Mouse (Mus musculus) liver, embryonic 11.5 days (tissue): ENCODE measurements around the gene BC048507. TPM values are rescaled to one million over a fixed set of nuclear protein-coding genes. Genes with fewer than 3 reads are reported as not detected.

ENCODE experiments used
- ATAC-seq: fragments of 200-750 bp; cut with Nextera tagmentation; replicated peaks from 2 replicates; pipeline ENCODE4 v1.8.0; 2017; ENCODE audit warnings: moderate number of reproducible peaks, mild to moderate bottlenecking, moderate TSS enrichment, moderate library complexity; ENCODE audit not compliant: low FRiP score
- DNase-seq: peaks from one replicate; pipeline ENCODE4 v3.0.0-alpha.2; 2017; ENCODE audit warnings: low spot score
- H3K27ac ChIP-seq: fragments of 300-500 bp; sonication (generic); 2 replicates; pipeline ENCODE4 v1.5.1; 2014; ENCODE audit warnings: mild to moderate bottlenecking, low read depth, low read length, control low read depth
- H3K27me3 ChIP-seq: fragments of 300-500 bp; sonication (generic); replicated peaks from 2 replicates; pipeline ENCODE4 v1.6.1; 2014; ENCODE audit warnings: low read length, mixed read lengths; ENCODE audit not compliant: control insufficient read depth, insufficient read depth
- H3K36me3 ChIP-seq: fragments of 300-500 bp; sonication (generic); 2 replicates; pipeline ENCODE4 v1.6.1; 2014; ENCODE audit warnings: mild to moderate bottlenecking, low read length, moderate library complexity, mixed read lengths; ENCODE audit not compliant: control insufficient read depth, insufficient read depth
- H3K4me1 ChIP-seq: fragments of 300-500 bp; sonication (generic); replicated peaks from 2 replicates; pipeline ENCODE4 v1.6.1; 2014; ENCODE audit warnings: low read length, mixed read lengths; ENCODE audit not compliant: control insufficient read depth, insufficient read depth
- H3K4me2 ChIP-seq: fragments of 300-500 bp; sonication (generic); 2 replicates; pipeline ENCODE4 v1.6.1; 2014; ENCODE audit warnings: mild to moderate bottlenecking, control low read depth, moderate library complexity
- H3K4me3 ChIP-seq: fragments of 300-500 bp; sonication (generic); 2 replicates; pipeline ENCODE4 v1.5.1; 2014; ENCODE audit warnings: low read depth, low read length, control low read depth
- H3K9ac ChIP-seq: fragments of 300-500 bp; sonication (generic); 2 replicates; pipeline ENCODE4 v1.6.1; 2014; ENCODE audit warnings: low read depth, low read length, control low read depth
- H3K9me3 ChIP-seq: fragments of 300-500 bp; sonication (generic); 2 replicates; pipeline ENCODE4 v1.6.1; 2016; ENCODE audit warnings: low read length, inconsistent platforms, mixed read lengths; ENCODE audit not compliant: control insufficient read depth
- WGBS: fragments of 180-500 bp; shearing (Covaris S2); extraction: QIAGEN DNeasy Blood & Tissue Kit; methylation state at CpG from one replicate; pipeline ENCODE4 v1.1.7; 2014; 5-methylcytosine and 5-hydroxymethylcytosine counted together
- polyA plus RNA-seq: library from polyadenylated mRNA; unstranded; fragments of >200 nt; fragmentation: Nextera tagmentation; extraction: Ambion mirVana; gene quantifications from 2 replicates; pipeline ENCODE4 v1.2.1, GENCODE M21; 2014

The BC048507 gene
- polyA plus RNA-seq, 1 experiment from 2014 or later = not detected

DNA sequence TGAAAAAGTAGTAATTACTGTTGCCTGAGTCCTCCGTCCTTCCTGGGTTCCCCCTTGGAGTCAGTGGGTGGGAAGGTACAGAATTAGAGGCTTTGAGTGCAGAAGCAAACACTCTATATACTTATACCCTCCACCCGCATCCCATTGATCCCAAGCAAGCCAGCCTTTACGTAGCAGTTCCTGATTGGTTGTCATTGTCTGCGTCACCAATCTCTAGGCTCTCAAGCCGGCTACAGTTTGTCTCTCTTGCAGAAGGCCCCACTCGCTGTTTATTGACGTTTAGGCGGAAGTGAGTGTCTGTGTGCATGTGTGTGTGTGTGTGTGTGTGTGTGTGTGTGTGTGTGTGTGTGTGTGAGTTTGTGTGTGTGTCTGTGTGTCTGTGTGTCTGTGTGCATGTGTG lies 20.8 kb downstream of the BC048507 start:
- H3K9ac ChIP-seq = no peak overlapping the region
- no peaks in the 10 kb centered on the region for H3K36me3 ChIP-seq
- 86% methylated on average over 8 of the region's 8 CpGs for WGBS
- DNase-seq (no peak), ATAC-seq (no peak)
- no peaks in the 10 kb centered on the region for H3K27me3 ChIP-seq
- peaks cover 4% of the 10 kb centered on the region; the same call in 1 of the 2 replicates for H3K9me3 ChIP-seq
- no peak overlapping the region for H3K4me3 ChIP-seq
- no peak overlapping the region for H3K27ac ChIP-seq
- no peaks in the 10 kb centered on the region for H3K4me1 ChIP-seq
- H3K4me2 ChIP-seq = no peak overlapping the region

DNA sequence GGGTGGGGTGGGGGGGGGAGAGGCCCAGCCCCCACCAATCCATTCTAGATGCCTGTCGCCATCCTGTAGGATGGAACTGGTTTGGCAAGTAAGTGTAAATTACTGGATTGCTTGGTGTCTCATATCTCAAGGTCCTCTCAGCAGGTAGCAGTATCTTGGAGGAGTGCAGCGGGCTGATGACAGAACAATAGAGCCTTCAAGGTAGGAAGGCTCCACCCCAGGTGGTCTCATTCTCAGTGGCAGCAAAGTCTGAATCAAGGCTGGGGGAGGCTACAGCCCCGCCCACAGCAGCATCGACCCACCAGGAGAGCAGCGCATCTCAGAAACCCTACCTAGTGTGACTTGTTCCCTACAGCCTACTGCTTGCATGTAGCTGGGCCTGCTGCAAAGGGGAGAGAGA lies 46.6 kb downstream of the BC048507 start:
- DNase-seq (no peak), ATAC-seq (no peak)
- Histone ChIP-seq H3K4me2 (no peak overlapping the region), H3K27me3 (no peaks in the 10 kb centered on the region), H3K36me3 (no peaks in the 10 kb centered on the region), H3K9me3 (peaks cover 11% of the 10 kb centered on the region), H3K4me1 (no peaks in the 10 kb centered on the region), H3K9ac (no peak overlapping the region), H3K4me3 (no peak overlapping the region), H3K27ac (no peak overlapping the region)
- 40% methylated on average over 5 of the region's 5 CpGs for WGBS

Other genes with a start within 250 kb of the BC048507 start
- gene Gm49345, start 225.6 kb upstream of the BC048507 start, polyA plus RNA-seq = not detected in 2 replicates
- 1.8 and 2.3 TPM in 2 replicates for gene Zfp729a, start 225.5 kb upstream of the BC048507 start, polyA plus RNA-seq
- 7.0 and 7.3 TPM in 2 replicates for gene Zfp738, start 176.3 kb upstream of the BC048507 start, polyA plus RNA-seq
- gene Zfp65, start 134.2 kb upstream of the BC048507 start, polyA plus RNA-seq = 3.2 and 3.5 TPM in 2 replicates
- gene Zfp85, start 108.1 kb upstream of the BC048507 start, polyA plus RNA-seq = 3.2 and 3.3 TPM in 2 replicates
- 2.3 and 2.6 TPM in 2 replicates for gene Zfp493, start 83.6 kb upstream of the BC048507 start, polyA plus RNA-seq
- gene Zfp273, start 49.6 kb upstream of the BC048507 start, polyA plus RNA-seq = 3.6 and 4.0 TPM in 2 replicates
- gene Gm10037, start 32.2 kb upstream of the BC048507 start, polyA plus RNA-seq = 0.71 and 0.96 TPM in 2 replicates